Mouse (Mus musculus): ENCODE results near the gene Naa50.

Naa50 gene

DNA sequence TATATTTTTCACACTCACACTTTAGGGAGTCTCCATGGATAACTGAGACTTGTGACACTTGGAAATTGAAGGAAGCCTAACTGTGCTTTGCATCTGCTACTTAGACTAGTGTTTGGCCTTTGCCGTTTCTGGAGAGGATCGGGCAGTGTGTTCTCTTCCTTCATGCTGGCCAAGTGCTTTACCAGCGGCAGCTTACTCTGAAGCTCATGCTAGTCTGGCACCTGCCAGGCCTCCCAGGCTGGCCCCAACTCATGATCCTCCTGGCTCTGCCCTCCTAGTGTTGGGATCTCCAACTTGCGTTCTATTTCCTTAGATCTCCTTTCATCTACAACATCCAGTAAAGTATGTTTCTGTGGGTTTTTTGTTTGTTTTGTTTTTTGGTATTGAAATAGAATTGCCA, 60.5 kb downstream of the Naa50 start:
- no peak for DNase-seq (ENCODE audit: low read depth)

- no peak for DNase-seq (ENCODE audit: low read depth)
Measured at GRCm38 (mm10) chr16:44204331-44204730, 64.7 kb downstream of the Naa50 start.

DNA sequence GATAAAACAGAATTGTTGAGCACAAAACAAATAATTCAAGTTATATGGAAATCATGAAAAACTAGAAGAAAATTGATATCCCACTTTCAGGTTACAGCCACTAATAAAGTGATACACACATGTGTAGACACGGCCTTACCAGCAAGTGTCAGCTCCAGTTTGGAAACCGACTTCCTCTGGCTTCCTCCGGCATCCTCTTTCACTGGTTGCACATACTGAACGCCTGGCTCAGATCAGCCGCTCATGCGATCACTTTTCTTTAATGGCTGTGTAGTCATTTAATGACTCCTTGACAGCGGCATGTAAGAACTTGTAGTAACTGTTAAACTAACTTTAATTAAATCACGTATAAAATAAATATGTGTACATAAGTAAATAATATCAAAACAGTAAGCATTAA, 66.3 kb downstream of the Naa50 start:
- no peak for DNase-seq (ENCODE audit: low read depth)

- no peak for DNase-seq (ENCODE audit: low read depth)
Measured at GRCm38 (mm10) chr16:44210156-44211053, 70.8 kb downstream of the Naa50 start.

DNA sequence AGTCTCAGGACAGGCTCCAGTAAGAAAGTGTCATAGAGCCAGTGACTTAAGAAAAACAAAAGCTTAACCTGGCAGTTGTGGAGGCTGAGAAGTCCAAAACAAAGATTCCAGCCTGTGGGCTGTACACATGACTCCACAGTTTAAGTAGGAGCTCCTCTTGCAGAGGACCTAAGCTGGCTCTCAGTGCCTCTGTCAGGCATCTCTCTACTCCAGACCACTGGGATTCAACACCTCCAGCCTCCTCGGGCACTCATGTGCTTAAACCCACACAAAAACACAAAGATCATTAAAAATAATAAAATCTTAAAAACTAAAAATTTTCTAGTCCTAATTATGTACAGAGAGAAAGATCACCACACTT, 71.4 kb downstream of the Naa50 start:
- no peak for DNase-seq (ENCODE audit: low read depth)

DNA sequence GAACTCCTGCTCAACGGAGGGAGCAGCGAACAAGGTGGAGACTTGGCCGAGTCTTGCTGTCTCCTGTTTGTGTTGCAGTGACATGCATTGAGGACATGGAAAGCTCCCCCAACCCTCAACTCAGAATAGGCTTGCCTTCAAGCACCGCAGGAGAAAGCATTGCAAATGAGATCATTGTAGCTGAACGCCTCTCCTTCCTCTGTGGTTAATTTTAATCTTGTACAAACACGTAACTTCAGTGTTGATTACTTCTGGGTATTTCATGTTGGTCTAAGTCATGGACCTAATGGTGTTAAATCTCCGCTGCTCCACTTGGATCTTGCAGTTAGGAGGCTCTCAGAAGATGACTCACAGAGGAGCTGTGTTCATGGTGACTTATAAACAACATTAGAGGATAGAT, 73.1 kb downstream of the Naa50 start:
- DNase-seq (ENCODE audit: low read depth): no peak
